Mouse (Mus musculus) liver, embryonic 14.5 days (tissue): Measurements from ENCODE around the gene Lrrc4. TPM values are rescaled to one million over a fixed set of nuclear protein-coding genes. Genes with fewer than 3 reads are reported as not detected.

ENCODE experiments used
- ATAC-seq: fragments of 200-750 bp; cut with Nextera tagmentation; 2 replicates; pipeline ENCODE4 v1.8.0; 2017; ENCODE audit warnings: moderate number of reproducible peaks, mild to moderate bottlenecking, moderate library complexity; ENCODE audit not compliant: insufficient read depth
- DNase-seq, 3 experiments: peaks; one replicate each; pipeline ENCODE4 v3.0.0-alpha.2; 2012 to 2013; ENCODE audit warnings: low read depth in 3 of 3, low spot score in 3 of 3
- H3K27ac ChIP-seq: fragments of 300-500 bp; sonication (generic); 2 replicates; pipeline ENCODE4 v1.5.1; 2014; ENCODE audit warnings: moderate library complexity, mild to moderate bottlenecking, control low read depth, inconsistent platforms
- H3K27me3 ChIP-seq: fragments of 300-500 bp; sonication (generic); 2 replicates; pipeline ENCODE4 v1.6.1; 2014; ENCODE audit warnings: mild to moderate bottlenecking, low read length, moderate library complexity; ENCODE audit not compliant: control insufficient read depth, insufficient read depth
- H3K36me3 ChIP-seq: fragments of 300-500 bp; sonication (generic); replicated peaks from 2 replicates; pipeline ENCODE4 v1.6.1; 2014; ENCODE audit warnings: low read depth; ENCODE audit not compliant: control insufficient read depth, insufficient read depth
- H3K4me1 ChIP-seq, 2 experiments: fragments of 200-500 bp in 1 of 2; fragments of 300-500 bp in 1 of 2; sonication (generic) in 1 of 2; replicated peaks; 2 replicates each; pipeline ENCODE4 v1.6.1; 2012 to 2014; ENCODE audit warnings: antibody characterized with exemption in 1 of 2, inconsistent platforms in 1 of 2, low read length in 1 of 2; ENCODE audit not compliant: control insufficient read depth in 2 of 2, insufficient read depth in 2 of 2
- H3K4me2 ChIP-seq: fragments of 300-500 bp; sonication (generic); 2 replicates; pipeline ENCODE4 v1.6.1; 2014; ENCODE audit warnings: low read depth, mild to moderate bottlenecking, control low read depth, moderate library complexity
- H3K4me3 ChIP-seq, 2 experiments: fragments of 200-500 bp in 1 of 2; fragments of 300-500 bp in 1 of 2; sonication (generic) in 1 of 2; 2 replicates each; pipeline ENCODE4 v1.5.1; 2012 to 2014; ENCODE audit warnings: low read depth in 2 of 2, low read length in 2 of 2, mild to moderate bottlenecking in 2 of 2, control low read depth in 1 of 2, inconsistent platforms in 1 of 2, moderate library complexity in 1 of 2; ENCODE audit not compliant: insufficient read depth in 1 of 2
- H3K9ac ChIP-seq: fragments of 300-500 bp; sonication (generic); replicated peaks from 2 replicates; pipeline ENCODE4 v1.6.1; 2014; ENCODE audit warnings: mild to moderate bottlenecking, control low read depth, moderate library complexity
- H3K9me3 ChIP-seq: fragments of 300-500 bp; sonication (generic); 2 replicates; pipeline ENCODE4 v1.6.1; 2016; ENCODE audit warnings: low read length, mixed read lengths; ENCODE audit not compliant: control insufficient read depth
- CTCF ChIP-seq: IDR thresholded peaks from 2 replicates; pipeline ENCODE4 v1.5.1; 2016; ENCODE audit warnings: antibody characterized with exemption, low read depth, control low read depth
- EP300 ChIP-seq: IDR thresholded peaks from 2 replicates; pipeline ENCODE4 v1.6.1; 2016; ENCODE audit warnings: antibody characterized with exemption, low read depth
- WGBS: fragments of 180-500 bp; shearing (Covaris S2); extraction: QIAGEN DNeasy Blood & Tissue Kit; methylation state at CpG from one replicate; pipeline ENCODE4 v1.1.7; 2014; ENCODE audit not compliant: insufficient replicate concordance; 5-methylcytosine and 5-hydroxymethylcytosine counted together
- polyA plus RNA-seq, 2 experiments: library from polyadenylated mRNA; depleted of rRNA in 1 of 2; stranded (reverse) in 1 of 2; unstranded in 1 of 2; fragments of >200 nt; fragmentation: Nextera tagmentation in 1 of 2; extraction: Ambion mirVana in 1 of 2; gene quantifications; 2 replicates each; pipeline versions ENCODE4 v1.2.1 to v1.2.3; 2012 to 2014

Lrrc4 gene
- polyA plus RNA-seq, 2 experiments: 0.06 to 0.10 TPM

DNA sequence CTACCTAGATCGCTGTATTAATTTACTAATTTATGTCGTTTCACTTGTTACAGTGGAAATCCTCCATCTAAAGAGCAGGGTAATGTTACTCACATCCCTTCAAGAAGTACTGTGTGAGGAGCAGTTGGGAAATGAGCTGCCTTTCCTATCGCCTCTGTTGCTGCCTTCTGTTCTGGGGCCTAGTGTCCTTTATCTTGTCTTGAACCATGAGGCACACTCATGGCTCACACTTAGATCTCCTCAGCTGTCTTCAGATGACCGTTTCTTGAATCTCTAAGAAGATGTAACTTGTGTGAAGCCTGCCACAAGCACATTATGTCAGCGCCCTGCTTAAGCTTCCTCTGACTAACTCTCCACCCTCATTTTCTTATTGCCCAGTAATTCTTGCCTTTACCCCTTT, 209.6 kb downstream of the Lrrc4 start:
- ATAC-seq: peak; percentile 85
- peak overlapping the region; percentile 36; the same call in 1 of the 2 replicates for H3K9ac ChIP-seq

DNA sequence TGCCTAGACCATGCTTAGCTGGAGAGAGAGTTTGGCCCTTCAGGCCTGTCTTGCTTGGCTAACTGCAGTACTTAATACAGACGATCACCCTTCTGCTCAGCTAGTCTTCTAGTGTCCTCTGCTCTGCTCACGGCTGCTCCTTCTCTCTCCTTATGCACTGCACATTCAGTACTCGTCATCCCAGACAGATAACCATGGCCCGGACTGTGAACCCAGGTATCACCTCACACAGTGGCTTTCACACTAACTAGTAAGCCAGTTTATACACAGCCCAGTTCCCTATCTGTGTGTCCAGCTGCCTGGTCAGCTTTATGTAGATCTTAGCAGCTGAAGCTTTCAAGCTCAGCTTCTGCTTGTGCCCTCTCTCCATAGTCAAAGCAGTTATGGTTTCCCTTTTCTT, 210.1 kb downstream of the Lrrc4 start:
- Histone ChIP-seq H3K9me3 (no peaks in the 10 kb centered on the region), H3K4me2 (peak overlapping the region; percentile 46), H3K27ac (peak overlapping the region; percentile 77), H3K4me3 (no peak overlapping the region), H3K27me3 (no peaks in the 10 kb centered on the region), H3K4me1 (peaks cover 40 to 49% of the 10 kb centered on the region in 2 experiments), H3K36me3 (peaks cover under 1% of the 10 kb centered on the region; the same call in 1 of the 2 replicates), H3K9ac (peak overlapping the region; percentile 36; the same call in 1 of the 2 replicates)
- ATAC-seq (peak; percentile 75), DNase-seq (peak in 1 of 3 experiments; percentile 43)
- WGBS: 23% methylated on average over 4 of the region's 4 CpGs
- TF ChIP-seq CTCF (no peak), EP300 (no peak)

More for the DNA sequence above, 209.6 kb downstream of the Lrrc4 start:
- peaks cover 40 to 49% of the 10 kb centered on the region in 2 experiments for H3K4me1 ChIP-seq
- H3K36me3 ChIP-seq: peaks cover 2% of the 10 kb centered on the region; the same call in 1 of the 2 replicates
- no peak overlapping the region for H3K4me3 ChIP-seq
- peak in 1 of 3 experiments; percentile 37 for DNase-seq
- H3K27me3 ChIP-seq: no peaks in the 10 kb centered on the region
- 43% methylated on average over 5 of the region's 5 CpGs for WGBS
- H3K4me2 ChIP-seq: peak overlapping the region; percentile 46
- TF ChIP-seq CTCF (no peak), EP300 (peak; percentile 61)
- peak overlapping the region; percentile 77 for H3K27ac ChIP-seq
- no peaks in the 10 kb centered on the region for H3K9me3 ChIP-seq

DNA sequence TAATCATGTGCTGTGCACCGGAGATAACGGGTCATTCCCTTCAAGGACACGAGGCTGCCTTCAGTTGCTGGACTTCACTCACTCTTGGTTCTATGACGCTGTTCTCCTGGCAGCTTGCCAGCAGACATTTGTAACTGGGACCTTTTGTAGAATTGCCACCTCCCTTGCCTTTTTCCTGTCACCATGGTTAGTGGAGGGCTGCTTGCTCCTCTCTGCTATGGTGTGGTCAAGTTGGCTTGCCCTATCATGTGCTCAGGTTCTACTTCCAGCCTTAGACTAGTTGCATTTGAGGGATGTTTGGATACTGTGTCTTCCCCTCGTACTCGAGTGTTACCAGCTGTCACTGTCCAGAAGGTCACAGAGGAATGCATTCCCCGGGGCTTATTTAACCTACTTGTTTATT, 212.8 kb downstream of the Lrrc4 start:
- ATAC-seq: no peak
- Histone ChIP-seq H3K4me1 (peaks cover 40 to 48% of the 10 kb centered on the region in 2 experiments), H3K4me3 (no peak overlapping the region), H3K9me3 (no peaks in the 10 kb centered on the region), H3K9ac (no peak overlapping the region), H3K36me3 (no peaks in the 10 kb centered on the region), H3K27me3 (no peaks in the 10 kb centered on the region), H3K4me2 (no peak overlapping the region), H3K27ac (no peak overlapping the region)
- WGBS: 48% methylated on average over 7 of the region's 7 CpGs
- TF ChIP-seq CTCF (no peak), EP300 (no peak)
- no peak for DNase-seq

DNA sequence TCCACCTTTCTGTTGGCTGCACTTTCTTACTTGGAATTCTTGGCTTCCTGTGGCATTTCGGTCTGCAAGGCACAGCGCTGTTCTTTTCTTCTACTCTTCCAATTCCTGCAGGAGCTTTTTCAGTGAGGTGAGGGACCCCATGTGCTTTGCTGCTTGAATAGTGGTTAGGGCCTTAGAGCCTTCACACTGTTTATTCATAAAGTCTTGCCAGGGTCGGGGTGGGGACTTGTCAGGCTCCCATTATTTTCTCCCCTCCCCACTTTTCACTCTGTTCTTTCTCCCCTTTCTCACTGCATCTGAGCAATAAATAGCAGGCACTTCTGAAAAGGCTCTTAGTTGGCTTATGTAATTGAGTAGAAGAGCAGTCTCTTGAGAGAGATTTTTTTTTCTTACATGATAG, 213.2 kb downstream of the Lrrc4 start:
- no peak for TF ChIP-seq CTCF
- TF ChIP-seq EP300: no peak

DNA sequence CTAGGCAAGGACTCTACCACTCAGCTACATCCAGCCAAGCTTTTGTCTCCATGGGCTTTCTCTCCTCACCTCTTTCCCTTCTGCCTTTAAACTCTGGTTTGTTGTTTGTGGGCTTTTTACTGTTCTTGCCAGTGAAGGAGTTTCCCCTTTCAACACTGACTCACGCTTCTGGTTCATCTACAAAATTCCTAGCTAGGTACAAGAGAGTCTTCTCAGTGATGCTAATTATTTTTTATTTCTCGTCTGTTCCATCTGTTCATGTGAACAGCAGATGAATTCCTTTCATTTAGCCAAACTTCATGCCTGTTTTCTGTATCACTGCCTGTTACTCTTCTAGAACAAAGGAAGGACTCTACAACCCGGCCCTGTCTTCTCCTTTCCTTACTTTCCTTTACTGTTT, 215.6 kb downstream of the Lrrc4 start:
- no peak overlapping the region for H3K27ac ChIP-seq
- H3K9ac ChIP-seq: no peak overlapping the region
- no peaks in the 10 kb centered on the region for H3K27me3 ChIP-seq
- H3K36me3 ChIP-seq: no peaks in the 10 kb centered on the region
- WGBS: 62% methylated on average over 3 of the region's 3 CpGs
- H3K9me3 ChIP-seq: no peaks in the 10 kb centered on the region
- peaks cover 20 to 25% of the 10 kb centered on the region in 2 experiments for H3K4me1 ChIP-seq
- ATAC-seq: no peak
- H3K4me3 ChIP-seq: no peak overlapping the region
- DNase-seq: no peak
- TF ChIP-seq CTCF (no peak), EP300 (no peak)
- no peak overlapping the region for H3K4me2 ChIP-seq

More for the DNA sequence above, 213.2 kb downstream of the Lrrc4 start:
- no peak overlapping the region for H3K4me2 ChIP-seq
- ATAC-seq: no peak
- H3K9ac ChIP-seq: no peak overlapping the region
- H3K36me3 ChIP-seq: no peaks in the 10 kb centered on the region
- H3K9me3 ChIP-seq: no peaks in the 10 kb centered on the region
- DNase-seq: no peak
- H3K4me1 ChIP-seq: peaks cover 40 to 45% of the 10 kb centered on the region in 2 experiments
- no peak overlapping the region for H3K27ac ChIP-seq
- 80% methylated on average over 3 of the region's 3 CpGs for WGBS
- H3K4me3 ChIP-seq: no peak overlapping the region
- no peaks in the 10 kb centered on the region for H3K27me3 ChIP-seq
